Mouse (Mus musculus) layer of hippocampus, postnatal 25 days (tissue): Measurements from ENCODE around the gene Dnttip2. TPM values are rescaled to one million over a fixed set of nuclear protein-coding genes. Genes with fewer than 3 reads are reported as not detected.

Experiments used
- DNase-seq, 2 experiments: peaks; one replicate each; pipeline ENCODE4 v3.0.0; 2022; ENCODE audit warnings: mixed read lengths in 2 of 2, low spot score in 1 of 2; ENCODE audit errors: extremely low spot score in 1 of 2
- microRNA-seq, 2 experiments: library from miRNA; unstranded; fragments of <30 nt; microRNA quantifications; one replicate each; pipeline ENCODE4 v1.2.0; 2021
- total RNA-seq, 2 experiments: library from RNA; stranded (reverse); gene quantifications; 2 replicates each; pipeline ENCODE4 v1.2.3; 2021

The Dnttip2 gene
- total RNA-seq, 2 experiments from 2014 or later = 30.8 to 35.0 TPM

- DNase-seq = no peak
Observed at GRCm38 (mm10) chr3:122317339-122317738, 43.2 kb downstream of the Dnttip2 start.

GRCm38 (mm10) chr3:122322226-122322625, 48.0 kb downstream of the Dnttip2 start:
- no peak for DNase-seq

- DNase-seq = no peak
Observed at GRCm38 (mm10) chr3:122323841-122324240, 49.7 kb downstream of the Dnttip2 start.

GRCm38 (mm10) chr3:122324528-122324927, 50.3 kb downstream of the Dnttip2 start:
- DNase-seq = no peak

GRCm38 (mm10) chr3:122330484-122330883, 56.3 kb downstream of the Dnttip2 start:
- DNase-seq = no peak

- DNase-seq = no peak
Observed at GRCm38 (mm10) chr3:122333493-122333892, 59.3 kb downstream of the Dnttip2 start.

- DNase-seq = no peak
Observed at GRCm38 (mm10) chr3:122333902-122334301, 59.7 kb downstream of the Dnttip2 start.

GRCm38 (mm10) chr3:122334375-122334774, 60.2 kb downstream of the Dnttip2 start:
- DNase-seq = no peak

Small RNA genes lying within 50 kb of the gene (microRNA-seq; reads per million reads assigned to microRNA genes)
- gene Gm22903 (0 reads per million in 2 experiments), gene Mir760 (1,481 to 1,987 reads per million in 2 experiments)

Other genes starting within 250 kb of the Dnttip2 start
- gene Abca4, start 229.9 kb upstream of the Dnttip2 start, total RNA-seq = 1 to 10 TPM in 1 of 2 experiments, under 1 TPM in 1; 0.98 to 2.3 TPM
- gene Gclm, start 28.8 kb upstream of the Dnttip2 start, total RNA-seq = 10 to 100 TPM; 65.5 to 95.4 TPM
- 1 to 10 TPM; 8.4 to 9.3 TPM for gene Bcar3, start 19.7 kb downstream of the Dnttip2 start, total RNA-seq